ENCODE assay signal across 21 mouse cellular contexts in the genomic region with DNA sequence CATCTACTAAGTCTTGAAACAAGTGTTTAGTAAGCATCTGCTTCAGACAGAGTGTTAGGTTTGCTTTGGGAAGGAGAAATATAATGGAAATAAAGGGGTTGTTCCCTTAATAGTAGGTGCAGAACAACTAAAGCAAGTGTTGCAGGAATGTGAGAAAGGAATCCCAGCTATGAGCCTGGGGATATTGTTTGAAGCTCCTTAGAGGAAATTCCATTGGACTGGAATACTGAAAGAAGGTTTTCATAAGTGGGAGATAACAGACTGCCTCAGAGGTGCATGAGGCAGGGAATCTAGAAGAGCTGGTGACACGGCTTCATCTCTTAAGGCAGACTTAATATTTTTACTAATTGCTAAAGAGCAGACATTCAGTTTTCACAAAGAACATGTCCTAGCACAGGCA.
"Had no signal": no experiment of that assay in that cellular context is flagged by ENCODE, and none has a peak within 500 bp of the region (broad histone marks: within the 10 kb centered on the region; RNA-seq: fewer than 3 reads in every experiment).

No protein-coding gene starts in this region.

- H3K9ac ChIP-seq: intestine, embryonic 15.5 days; kidney, embryonic 15.5 days; liver, embryonic 13.5 days; midbrain, embryonic 13.5 days; neural tube, embryonic 13.5 days; stomach, embryonic 15.5 days had no signal

- H3K4me1 ChIP-seq: intestine, embryonic 15.5 days; kidney, embryonic 15.5 days; liver, embryonic 13.5 days; megakaryocyte, embryonic 14.5 days; midbrain, embryonic 10.5 days; midbrain, embryonic 13.5 days; neural tube, embryonic 13.5 days; stomach, embryonic 15.5 days had no signal

- H3K9me3 ChIP-seq: intestine, embryonic 15.5 days; kidney, embryonic 15.5 days; liver, embryonic 13.5 days; megakaryocyte, embryonic 14.5 days; midbrain, embryonic 10.5 days; midbrain, embryonic 13.5 days; neural tube, embryonic 13.5 days; stomach, embryonic 15.5 days had no signal

- DNase-seq: kidney, adult 11 months; kidney, adult 8-10 months; kidney, postnatal 10 days; kidney, postnatal 36 days; layer of hippocampus, postnatal 36 days; liver, embryonic 13.5 days; retina, postnatal 1 day; right cerebral cortex, postnatal 25 days; spleen, adult 18-20 months; thymus, postnatal 25 days had no signal

- H3K27ac ChIP-seq: intestine, embryonic 15.5 days; kidney, embryonic 15.5 days; left cerebral cortex, adult 2 months; liver, embryonic 13.5 days; macrophage; midbrain, embryonic 10.5 days; midbrain, embryonic 13.5 days; neural tube, embryonic 13.5 days; stomach, embryonic 15.5 days had no signal

- H3K4me3 ChIP-seq: intestine, embryonic 15.5 days; kidney, embryonic 15.5 days; left cerebral cortex, adult 2 months; liver, embryonic 13.5 days; megakaryocyte, embryonic 14.5 days; midbrain, embryonic 10.5 days; midbrain, embryonic 13.5 days; myocyte; neural tube, embryonic 13.5 days; stomach, embryonic 15.5 days had no signal

- H3K27me3 ChIP-seq: intestine, embryonic 15.5 days; kidney, embryonic 15.5 days; liver, embryonic 13.5 days; megakaryocyte, embryonic 14.5 days; midbrain, embryonic 13.5 days; neural tube, embryonic 13.5 days; stomach, embryonic 15.5 days had no signal

- ATAC-seq: intestine, embryonic 15.5 days; midbrain, embryonic 13.5 days; midbrain, embryonic 16.5 days had no signal

- H3K4me2 ChIP-seq: intestine, embryonic 15.5 days; kidney, embryonic 15.5 days; liver, embryonic 13.5 days; midbrain, embryonic 13.5 days; neural tube, embryonic 13.5 days; stomach, embryonic 15.5 days had no signal

- H3K36me3 ChIP-seq: intestine, embryonic 15.5 days; kidney, embryonic 15.5 days; liver, embryonic 13.5 days; midbrain, embryonic 10.5 days; midbrain, embryonic 13.5 days; neural tube, embryonic 13.5 days; stomach, embryonic 15.5 days had no signal
